Mouse (Mus musculus) kidney, postnatal 25 days (tissue): ENCODE measurements at regions not wholly inside any gene's neighbourhood (a gene's known extent, or its start where the extent isn't known, plus 50 kb on each side); places are given as distances from the start of the nearest gene placed in this dataset.

ENCODE experiments used
- DNase-seq, 2 experiments: peaks; one replicate each; pipeline ENCODE4 v3.0.0; 2021; ENCODE audit warnings: mixed read lengths in 2 of 2

- no peak for DNase-seq
Observed at GRCm38 (mm10) chr12:12701060-12701667, 240.6 kb downstream of the Mycn start.

- no peak for DNase-seq
Observed at GRCm38 (mm10) chr12:12693838-12694777, 247.6 kb downstream of the Mycn start.

GRCm38 (mm10) chr12:12687376-12687775 lies 254.3 kb downstream of the Mycn start:
- no peak for DNase-seq

- DNase-seq, result no peak
Observed at GRCm38 (mm10) chr12:12685217-12685522, 256.5 kb downstream of the Mycn start.

GRCm38 (mm10) chr12:12684481-12685216 lies 257.1 kb downstream of the Mycn start:
- DNase-seq, result no peak

GRCm38 (mm10) chr12:12683733-12684470 lies 257.8 kb downstream of the Mycn start:
- DNase-seq, result no peak

- DNase-seq, result no peak
Observed at GRCm38 (mm10) chr12:12681101-12681500, 260.6 kb downstream of the Mycn start.

GRCm38 (mm10) chr12:12680371-12680921 lies 261.3 kb downstream of the Mycn start:
- no peak for DNase-seq

- peak; percentile 34 to 48 for DNase-seq
Observed at GRCm38 (mm10) chr12:12676676-12677075, 265.0 kb downstream of the Mycn start.

GRCm38 (mm10) chr12:12669931-12670330 lies 271.8 kb downstream of the Mycn start:
- DNase-seq, result no peak

GRCm38 (mm10) chr12:12668919-12669318 lies 272.8 kb downstream of the Mycn start:
- no peak for DNase-seq

GRCm38 (mm10) chr12:12655611-12656010 lies 286.1 kb downstream of the Mycn start:
- DNase-seq, result no peak

- DNase-seq, result no peak
Observed at GRCm38 (mm10) chr12:12655184-12655583, 286.5 kb downstream of the Mycn start.

- no peak for DNase-seq
Observed at GRCm38 (mm10) chr12:12652361-12652760, 289.4 kb downstream of the Mycn start.

- no peak for DNase-seq
Observed at GRCm38 (mm10) chr12:12650309-12650708, 291.4 kb downstream of the Mycn start.

GRCm38 (mm10) chr12:12647467-12647866 lies 294.2 kb downstream of the Mycn start:
- DNase-seq, result no peak

GRCm38 (mm10) chr12:12645183-12645582 lies 296.5 kb downstream of the Mycn start:
- no peak for DNase-seq

GRCm38 (mm10) chr12:12643247-12643963 lies 298.3 kb downstream of the Mycn start:
- no peak for DNase-seq

- no peak for DNase-seq
Observed at GRCm38 (mm10) chr12:12635308-12635707, 306.4 kb downstream of the Mycn start.

- no peak for DNase-seq
Observed at GRCm38 (mm10) chr12:12627597-12627996, 314.1 kb downstream of the Mycn start.

GRCm38 (mm10) chr12:12625788-12626187 lies 315.9 kb downstream of the Mycn start:
- no peak for DNase-seq
